ENCODE assay signal across 26 mouse cellular contexts in genomic region chr16:57488661-57489060, GRCm38 (mm10).
"Had no signal": no experiment of that assay in that cellular context is flagged by ENCODE, and none has a peak within 500 bp of the region (broad histone marks: within the 10 kb centered on the region; RNA-seq: fewer than 3 reads in every experiment).

No protein-coding gene starts in this region.

- H3K4me2 ChIP-seq: embryonic facial prominence, embryonic 12.5 days; embryonic facial prominence, embryonic 13.5 days; embryonic facial prominence, embryonic 15.5 days; forebrain, embryonic 12.5 days; forebrain, embryonic 13.5 days; forebrain, embryonic 15.5 days had no signal

- H3K4me1 ChIP-seq: forebrain, embryonic 10.5 days; forebrain, embryonic 12.5 days; forebrain, embryonic 13.5 days had no signal

- H3K27ac ChIP-seq: embryonic facial prominence, embryonic 10.5 days; embryonic facial prominence, embryonic 12.5 days; forebrain, embryonic 10.5 days; forebrain, embryonic 12.5 days; forebrain, embryonic 13.5 days; forebrain, embryonic 15.5 days; gastrocnemius, adult 2 months; heart, adult 2 months; heart, embryonic 10.5 days had no signal

- H3K9me3 ChIP-seq: embryonic facial prominence, embryonic 10.5 days; embryonic facial prominence, embryonic 12.5 days; embryonic facial prominence, embryonic 13.5 days; embryonic facial prominence, embryonic 15.5 days; forebrain, embryonic 10.5 days; forebrain, embryonic 12.5 days; forebrain, embryonic 13.5 days; forebrain, embryonic 15.5 days; heart, embryonic 10.5 days had no signal

- DNase-seq: cerebellum, adult 9-10 months; cerebellum, adult 9-11 months; cerebellum, postnatal 10 days; cerebellum, postnatal 14 days; cerebellum, postnatal 25 days; embryo, embryonic 11 days; forebrain, postnatal 0 days; gastrocnemius, adult 2 months; gastrocnemius, postnatal 10 days; gastrocnemius, postnatal 14 days; gastrocnemius, postnatal 25 days; gastrocnemius, postnatal 36 days; heart, adult 18-20 months; heart, adult 2 months had no signal

- H3K27me3 ChIP-seq: embryonic facial prominence, embryonic 12.5 days; embryonic facial prominence, embryonic 13.5 days; embryonic facial prominence, embryonic 15.5 days; forebrain, embryonic 12.5 days; forebrain, embryonic 13.5 days; forebrain, embryonic 15.5 days had no signal

- H3K4me3 ChIP-seq: embryonic facial prominence, embryonic 10.5 days; embryonic facial prominence, embryonic 12.5 days; embryonic facial prominence, embryonic 13.5 days; embryonic facial prominence, embryonic 15.5 days; erythroblast, embryonic 14.5 days; forebrain, embryonic 10.5 days; forebrain, embryonic 12.5 days; forebrain, embryonic 13.5 days; forebrain, embryonic 15.5 days; gastrocnemius, adult 2 months; heart, adult 2 months; heart, embryonic 10.5 days had no signal

- H3K9ac ChIP-seq: embryonic facial prominence, embryonic 12.5 days; embryonic facial prominence, embryonic 13.5 days; embryonic facial prominence, embryonic 15.5 days; forebrain, embryonic 12.5 days; forebrain, embryonic 13.5 days; forebrain, embryonic 15.5 days; forebrain, postnatal 0 days had no signal

- H3K36me3 ChIP-seq: embryonic facial prominence, embryonic 10.5 days; embryonic facial prominence, embryonic 12.5 days; embryonic facial prominence, embryonic 13.5 days; embryonic facial prominence, embryonic 15.5 days; forebrain, embryonic 10.5 days; forebrain, embryonic 12.5 days; forebrain, embryonic 15.5 days; heart, embryonic 10.5 days had no signal

- ATAC-seq: forebrain, embryonic 13.5 days; forebrain, embryonic 14.5 days; forebrain, embryonic 15.5 days; forebrain, embryonic 16.5 days; forebrain, postnatal 0 days had no signal
